Mouse (Mus musculus) heart, adult 2 months (tissue): ENCODE results near the gene Ptprn2. TPM values are rescaled to one million over a fixed set of nuclear protein-coding genes. Genes with fewer than 3 reads are reported as not detected.

Experiments used
- DNase-seq, 2 experiments: peaks; one replicate each; pipeline ENCODE4 v3.0.0; 2021
- H3K27ac ChIP-seq: fragments of 200-600 bp; 2 replicates; pipeline ENCODE4 v1.8.1; 2022
- H3K27me3 ChIP-seq: fragments of 200-500 bp; 2 replicates; pipeline ENCODE4 v1.6.1; 2012; ENCODE audit warnings: mild to moderate bottlenecking, low read length, inconsistent platforms, mixed read lengths; ENCODE audit not compliant: control insufficient read depth, insufficient read depth
- H3K36me3 ChIP-seq: fragments of 200-500 bp; 2 replicates; pipeline ENCODE4 v1.6.1; 2012; ENCODE audit warnings: low read length, inconsistent platforms; ENCODE audit not compliant: control insufficient read depth, insufficient read depth
- H3K4me1 ChIP-seq: fragments of 200-500 bp; 2 replicates; pipeline ENCODE4 v1.6.1; 2011; ENCODE audit warnings: low read length; ENCODE audit not compliant: control insufficient read depth, insufficient read depth
- H3K4me3 ChIP-seq: fragments of 200-600 bp; 2 replicates; pipeline ENCODE4 v1.8.1; 2022
- H3K79me2 ChIP-seq: fragments of 200-500 bp; replicated peaks from 2 replicates; pipeline ENCODE4 v1.6.1; 2012; ENCODE audit warnings: mild to moderate bottlenecking, inconsistent platforms, low read length, moderate library complexity, mixed read lengths; ENCODE audit not compliant: control insufficient read depth, insufficient read depth
- H3K9ac ChIP-seq: fragments of 200-500 bp; 2 replicates; pipeline ENCODE4 v1.6.1; 2012; ENCODE audit warnings: low read depth, mild to moderate bottlenecking, control low read depth, inconsistent platforms, low read length, mixed read lengths
- CTCF ChIP-seq: fragments of 200-600 bp; IDR thresholded peaks from 2 replicates; pipeline ENCODE4 v1.8.1; 2022; ENCODE audit warnings: antibody characterized with exemption, mild to moderate bottlenecking, moderate library complexity
- EP300 ChIP-seq: fragments of 200-500 bp; IDR thresholded peaks from 2 replicates; pipeline ENCODE4 v1.6.1; 2011; ENCODE audit warnings: low read depth, low read length, control low read depth; ENCODE audit not compliant: insufficient read depth
- POLR2A ChIP-seq: fragments of 200-500 bp; IDR thresholded peaks from 2 replicates; pipeline ENCODE4 v1.6.1; 2011; ENCODE audit warnings: mild to moderate bottlenecking, low read depth, low read length, control low read depth; ENCODE audit not compliant: insufficient read depth
- WGBS: fragments of 180-500 bp; shearing (Covaris S2); methylation state at CpG from one replicate; pipeline ENCODE4 v1.1.7; 2018; 5-methylcytosine and 5-hydroxymethylcytosine counted together
- intact Hi-C: fragments of 180-260 bp; cut with DNase I; formaldehyde crosslinking; loops from one replicate; pipeline ENCODE4 v1.15.1; 2025
- polyA plus RNA-seq: library from polyadenylated mRNA; depleted of rRNA; stranded (reverse); fragments of >200 nt; gene quantifications from 2 replicates; pipeline ENCODE4 v1.2.3, GENCODE M21; 2012
- total RNA-seq, 2 experiments: library from RNA; stranded (reverse); gene quantifications; 2 replicates each; pipeline ENCODE4 v1.2.3; 2021

The Ptprn2 gene
- total and polyA plus RNA-seq, 3 experiments, result 0.21 to 0.23 TPM; not detected in 1

GRCm38 (mm10) chr12:116467030-116467429 lies 18.5 kb upstream of the Ptprn2 start:
- Histone ChIP-seq H3K4me1 (no peaks in the 10 kb centered on the region), H3K4me3 (no peak overlapping the region), H3K27me3 (no peaks in the 10 kb centered on the region), H3K79me2 (no peaks in the 10 kb centered on the region), H3K9ac (no peak overlapping the region), H3K27ac (no peak overlapping the region), H3K36me3 (no peaks in the 10 kb centered on the region)
- intact Hi-C loops, result no loop called here
- whole genome bisulfite sequencing, result 88% methylated on average over 5 of the region's 5 CpGs
- DNase-seq, result no peak
- no peak for TF ChIP-seq POLR2A
- TF ChIP-seq CTCF, result no peak
- TF ChIP-seq EP300, result no peak

GRCm38 (mm10) chr12:116468348-116468747 lies 17.2 kb upstream of the Ptprn2 start:
- intact Hi-C loops, result no loop called here
- Histone ChIP-seq H3K27me3 (no peaks in the 10 kb centered on the region), H3K36me3 (no peaks in the 10 kb centered on the region), H3K27ac (no peak overlapping the region), H3K79me2 (no peaks in the 10 kb centered on the region), H3K4me3 (no peak overlapping the region), H3K4me1 (no peaks in the 10 kb centered on the region), H3K9ac (no peak overlapping the region)
- TF ChIP-seq EP300, result no peak
- TF ChIP-seq CTCF, result no peak
- no peak for TF ChIP-seq POLR2A
- WGBS, result 81% methylated on average over 1 of the region's 1 CpGs
- DNase-seq, result no peak

- H3K4me3 ChIP-seq, result no peak overlapping the region
- H3K36me3 ChIP-seq, result no peaks in the 10 kb centered on the region
- H3K79me2 ChIP-seq, result no peaks in the 10 kb centered on the region
- H3K9ac ChIP-seq, result no peak overlapping the region
- no peak for DNase-seq
- WGBS, result 74% methylated on average over 3 of the region's 3 CpGs
- H3K4me1 ChIP-seq, result no peaks in the 10 kb centered on the region
- H3K27me3 ChIP-seq, result no peaks in the 10 kb centered on the region
- intact Hi-C loops, result no loop called here
- no peak for TF ChIP-seq EP300
- no peak for TF ChIP-seq POLR2A
- TF ChIP-seq CTCF, result no peak
- H3K27ac ChIP-seq, result no peak overlapping the region
These were observed 16.4 kb upstream of the Ptprn2 start for GRCm38 (mm10) chr12:116469096-116469495.

- H3K4me1 ChIP-seq, result no peaks in the 10 kb centered on the region
- no peak overlapping the region for H3K27ac ChIP-seq
- no peak for DNase-seq
- H3K4me3 ChIP-seq, result no peak overlapping the region
- WGBS, result 60% methylated on average over 2 of the region's 2 CpGs
- no peaks in the 10 kb centered on the region for H3K27me3 ChIP-seq
- TF ChIP-seq POLR2A, result no peak
- TF ChIP-seq CTCF, result no peak
- no peak for TF ChIP-seq EP300
- no peaks in the 10 kb centered on the region for H3K36me3 ChIP-seq
- intact Hi-C loops, result no loop called here
- H3K9ac ChIP-seq, result no peak overlapping the region
- no peaks in the 10 kb centered on the region for H3K79me2 ChIP-seq
These were observed 12.3 kb upstream of the Ptprn2 start for GRCm38 (mm10) chr12:116473264-116473663.

- no peak for TF ChIP-seq CTCF
- no peak for TF ChIP-seq POLR2A
- no peak for TF ChIP-seq EP300
- DNase-seq, result no peak
- no peak overlapping the region for H3K9ac ChIP-seq
- H3K79me2 ChIP-seq, result no peaks in the 10 kb centered on the region
- no peak overlapping the region for H3K4me3 ChIP-seq
- H3K36me3 ChIP-seq, result no peaks in the 10 kb centered on the region
- H3K27ac ChIP-seq, result no peak overlapping the region
- no peaks in the 10 kb centered on the region for H3K27me3 ChIP-seq
- intact Hi-C loops, result no loop called here
- no peaks in the 10 kb centered on the region for H3K4me1 ChIP-seq
These were observed 11.8 kb upstream of the Ptprn2 start for GRCm38 (mm10) chr12:116473761-116474160.

GRCm38 (mm10) chr12:116474676-116475075 lies 10.8 kb upstream of the Ptprn2 start:
- intact Hi-C loops, result no loop called here
- WGBS, result 54% methylated on average over 3 of the region's 3 CpGs
- H3K4me3 ChIP-seq, result no peak overlapping the region

More at GRCm38 (mm10) chr12:116474676-116475075, 10.8 kb upstream of the Ptprn2 start:
- Histone ChIP-seq H3K9ac (no peak overlapping the region), H3K36me3 (no peaks in the 10 kb centered on the region), H3K79me2 (no peaks in the 10 kb centered on the region), H3K27ac (no peak overlapping the region), H3K27me3 (no peaks in the 10 kb centered on the region), H3K4me1 (no peaks in the 10 kb centered on the region)
- TF ChIP-seq POLR2A (no peak), EP300 (no peak)
- no peak for DNase-seq
